Mouse (Mus musculus) liver, embryonic 16.5 days (tissue): ENCODE measurements around the gene Atp8b5. TPM values are rescaled to one million over a fixed set of nuclear protein-coding genes. Genes with fewer than 3 reads are reported as not detected.
A peak's percentile ranks its signal among the peaks of the same experiment; 100 is the strongest.

ENCODE experiments used
- ATAC-seq: fragments of 200-750 bp; cut with Nextera tagmentation; 2 replicates; pipeline ENCODE4 v1.8.0; 2017; ENCODE audit warnings: low read depth, mild to moderate bottlenecking, moderate number of reproducible peaks, moderate library complexity
- H3K27ac ChIP-seq: fragments of 300-500 bp; sonication (generic); 2 replicates; pipeline ENCODE4 v1.5.1; 2014; ENCODE audit warnings: mild to moderate bottlenecking, low read length
- H3K27me3 ChIP-seq: fragments of 300-500 bp; sonication (generic); 2 replicates; pipeline ENCODE4 v1.6.1; 2014; ENCODE audit warnings: low read depth, low read length, mixed read lengths; ENCODE audit not compliant: control insufficient read depth, insufficient read depth
- H3K36me3 ChIP-seq: fragments of 300-500 bp; sonication (generic); 2 replicates; pipeline ENCODE4 v1.6.1; 2014; ENCODE audit warnings: mild to moderate bottlenecking; ENCODE audit not compliant: control insufficient read depth, insufficient read depth
- H3K4me1 ChIP-seq: fragments of 300-500 bp; sonication (generic); 2 replicates; pipeline ENCODE4 v1.6.1; 2014; ENCODE audit warnings: low read depth, low read length, mixed read lengths; ENCODE audit not compliant: control insufficient read depth
- H3K4me2 ChIP-seq: fragments of 300-500 bp; sonication (generic); 2 replicates; pipeline ENCODE4 v1.6.1; 2014; ENCODE audit warnings: low read depth, low read length, mixed read lengths
- H3K4me3 ChIP-seq: fragments of 300-500 bp; sonication (generic); 2 replicates; pipeline ENCODE4 v1.5.1; 2014; ENCODE audit warnings: low read depth, mild to moderate bottlenecking, low read length
- H3K9ac ChIP-seq: fragments of 300-500 bp; sonication (generic); 2 replicates; pipeline ENCODE4 v1.6.1; 2014; ENCODE audit warnings: low read depth, low read length
- H3K9me3 ChIP-seq: fragments of 300-500 bp; sonication (generic); replicated peaks from 2 replicates; pipeline ENCODE4 v1.6.1; 2016; ENCODE audit warnings: low read length; ENCODE audit not compliant: control insufficient read depth
- WGBS: fragments of 180-500 bp; shearing (Covaris S2); extraction: QIAGEN DNeasy Blood & Tissue Kit; methylation state at CpG from one replicate; pipeline ENCODE4 v1.1.7; 2014; ENCODE audit not compliant: insufficient replicate concordance; 5-methylcytosine and 5-hydroxymethylcytosine counted together
- polyA plus RNA-seq: library from polyadenylated mRNA; unstranded; fragments of >200 nt; fragmentation: Nextera tagmentation; extraction: Ambion mirVana; gene quantifications from 2 replicates; pipeline ENCODE4 v1.2.1, GENCODE M21; 2015

Atp8b5 gene
- polyA plus RNA-seq, 1 experiment from 2014 or later, result 0.09 TPM

- Histone ChIP-seq H3K27me3 (no peaks in the 10 kb centered on the region), H3K9me3 (no peaks in the 10 kb centered on the region), H3K4me1 (no peaks in the 10 kb centered on the region), H3K27ac (no peak overlapping the region), H3K36me3 (no peaks in the 10 kb centered on the region), H3K9ac (no peak overlapping the region), H3K4me2 (no peak overlapping the region), H3K4me3 (no peak overlapping the region)
- WGBS, result 59% methylated on average over 7 of the region's 7 CpGs
- ATAC-seq, result no peak
These were observed 18.9 kb upstream of the Atp8b5 start for GRCm38 (mm10) chr4:43248026-43248425.

GRCm38 (mm10) chr4:43248909-43249308, 18.1 kb upstream of the Atp8b5 start:
- Histone ChIP-seq H3K36me3 (no peaks in the 10 kb centered on the region), H3K4me1 (no peaks in the 10 kb centered on the region), H3K27me3 (no peaks in the 10 kb centered on the region), H3K9me3 (no peaks in the 10 kb centered on the region), H3K27ac (no peak overlapping the region), H3K9ac (no peak overlapping the region), H3K4me3 (no peak overlapping the region), H3K4me2 (no peak overlapping the region)
- ATAC-seq, result no peak
- WGBS, result 52% methylated on average over 2 of the region's 2 CpGs

GRCm38 (mm10) chr4:43251269-43251668, 15.7 kb upstream of the Atp8b5 start:
- no peak for ATAC-seq
- Histone ChIP-seq H3K4me1 (no peaks in the 10 kb centered on the region), H3K36me3 (no peaks in the 10 kb centered on the region), H3K9me3 (no peaks in the 10 kb centered on the region), H3K27me3 (no peaks in the 10 kb centered on the region), H3K4me2 (no peak overlapping the region), H3K4me3 (no peak overlapping the region), H3K9ac (no peak overlapping the region), H3K27ac (no peak overlapping the region)
- WGBS, result 18% methylated on average over 6 of the region's 6 CpGs

GRCm38 (mm10) chr4:43257040-43257439, 9.9 kb upstream of the Atp8b5 start:
- ATAC-seq, result no peak
- no peaks in the 10 kb centered on the region for H3K4me1 ChIP-seq
- no peak overlapping the region for H3K9ac ChIP-seq
- H3K9me3 ChIP-seq, result no peaks in the 10 kb centered on the region
- H3K27me3 ChIP-seq, result no peaks in the 10 kb centered on the region
- H3K27ac ChIP-seq, result no peak overlapping the region
- H3K36me3 ChIP-seq, result no peaks in the 10 kb centered on the region
- H3K4me2 ChIP-seq, result no peak overlapping the region
- H3K4me3 ChIP-seq, result no peak overlapping the region
- 73% methylated on average over 2 of the region's 2 CpGs for WGBS

GRCm38 (mm10) chr4:43258556-43258955, 8.4 kb upstream of the Atp8b5 start:
- Histone ChIP-seq H3K4me1 (no peaks in the 10 kb centered on the region), H3K27me3 (no peaks in the 10 kb centered on the region), H3K9ac (no peak overlapping the region)

GRCm38 (mm10) chr4:43259435-43259834, 7.5 kb upstream of the Atp8b5 start:
- H3K36me3 ChIP-seq, result no peaks in the 10 kb centered on the region
- no peaks in the 10 kb centered on the region for H3K4me1 ChIP-seq
- no peaks in the 10 kb centered on the region for H3K9me3 ChIP-seq
- H3K4me2 ChIP-seq, result no peak overlapping the region
- WGBS, result 61% methylated on average over 3 of the region's 3 CpGs
- H3K27me3 ChIP-seq, result no peaks in the 10 kb centered on the region
- no peak for ATAC-seq
- no peak overlapping the region for H3K9ac ChIP-seq
- no peak overlapping the region for H3K27ac ChIP-seq
- H3K4me3 ChIP-seq, result no peak overlapping the region

More at GRCm38 (mm10) chr4:43258556-43258955, 8.4 kb upstream of the Atp8b5 start:
- Histone ChIP-seq H3K36me3 (no peaks in the 10 kb centered on the region), H3K4me3 (no peak overlapping the region), H3K4me2 (no peak overlapping the region), H3K9me3 (no peaks in the 10 kb centered on the region), H3K27ac (no peak overlapping the region)
- ATAC-seq, result no peak
- 57% methylated on average over 4 of the region's 4 CpGs for WGBS

GRCm38 (mm10) chr4:43260096-43260495, 6.9 kb upstream of the Atp8b5 start:
- Histone ChIP-seq H3K27me3 (no peaks in the 10 kb centered on the region), H3K4me1 (no peaks in the 10 kb centered on the region), H3K4me3 (no peak overlapping the region), H3K9me3 (no peaks in the 10 kb centered on the region), H3K9ac (no peak overlapping the region), H3K4me2 (no peak overlapping the region), H3K36me3 (no peaks in the 10 kb centered on the region), H3K27ac (no peak overlapping the region)
- no peak for ATAC-seq
- WGBS, result 56% methylated on average over 5 of the region's 5 CpGs

- H3K4me2 ChIP-seq, result no peak overlapping the region
- ATAC-seq, result no peak
- no peaks in the 10 kb centered on the region for H3K36me3 ChIP-seq
- no peak overlapping the region for H3K9ac ChIP-seq
- no peak overlapping the region for H3K27ac ChIP-seq
- no peaks in the 10 kb centered on the region for H3K27me3 ChIP-seq
- no peaks in the 10 kb centered on the region for H3K9me3 ChIP-seq
- H3K4me3 ChIP-seq, result no peak overlapping the region
- H3K4me1 ChIP-seq, result no peaks in the 10 kb centered on the region
- 33% methylated on average over 6 of the region's 6 CpGs for WGBS
These were observed 4.1 kb upstream of the Atp8b5 start for GRCm38 (mm10) chr4:43262821-43263220.

GRCm38 (mm10) chr4:43266146-43266545, 813 bp upstream of the Atp8b5 start:
- H3K27ac ChIP-seq, result no peak overlapping the region
- WGBS, result 29% methylated on average over 2 of the region's 2 CpGs
- no peak overlapping the region for H3K4me3 ChIP-seq
- no peaks in the 10 kb centered on the region for H3K27me3 ChIP-seq
- H3K9me3 ChIP-seq, result no peaks in the 10 kb centered on the region
- H3K4me2 ChIP-seq, result no peak overlapping the region
- H3K36me3 ChIP-seq, result no peaks in the 10 kb centered on the region
- H3K4me1 ChIP-seq, result no peaks in the 10 kb centered on the region
- ATAC-seq, result no peak
- no peak overlapping the region for H3K9ac ChIP-seq

GRCm38 (mm10) chr4:43267323-43267658, 332 bp downstream of the Atp8b5 start:
- Histone ChIP-seq H3K9me3 (no peaks in the 10 kb centered on the region), H3K36me3 (no peaks in the 10 kb centered on the region), H3K27me3 (no peaks in the 10 kb centered on the region), H3K4me1 (no peaks in the 10 kb centered on the region), H3K4me2 (peak overlapping the region; percentile 50), H3K4me3 (no peak overlapping the region; the same call in 1 of the 2 replicates), H3K9ac (no peak overlapping the region), H3K27ac (no peak overlapping the region)
- ATAC-seq, result no peak
- WGBS, result 33% methylated on average over 2 of the region's 2 CpGs
